In the genomic region with DNA sequence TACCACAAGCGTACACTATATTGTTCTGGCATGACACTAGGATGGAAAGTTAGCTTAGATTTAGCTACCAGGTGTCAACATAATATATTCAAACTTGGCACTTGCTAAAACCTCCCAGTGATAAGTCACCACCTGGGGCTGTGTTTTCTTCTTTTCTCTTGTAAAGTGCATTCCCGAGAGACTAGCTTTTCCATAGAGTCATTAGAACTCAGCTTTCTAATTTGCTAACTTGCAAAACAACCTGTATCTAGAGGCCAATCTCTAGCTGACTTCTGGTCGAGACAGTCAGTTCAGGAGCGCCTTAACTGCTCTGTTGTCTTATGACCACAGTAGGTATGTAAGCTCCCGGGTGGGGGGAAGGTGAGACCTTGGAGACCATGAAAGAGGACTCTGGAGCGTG, we compare ENCODE assay signal across 38 mouse cellular contexts. TPM values are rescaled to one million over a fixed set of nuclear protein-coding genes. Genes with fewer than 3 reads are reported as not detected.
"Had no signal": no experiment of that assay in that cellular context is flagged by ENCODE, and none has a peak within 500 bp of the region (broad histone marks: within the 10 kb centered on the region; RNA-seq: fewer than 3 reads in every experiment).

No protein-coding gene starts in this region.

- H3K9ac ChIP-seq: embryonic facial prominence, embryonic 12.5 days; embryonic facial prominence, embryonic 13.5 days; embryonic facial prominence, embryonic 15.5 days; forebrain, embryonic 12.5 days; forebrain, embryonic 13.5 days; forebrain, embryonic 15.5 days; forebrain, postnatal 0 days had no signal

- H3K27ac ChIP-seq: embryonic facial prominence, embryonic 12.5 days; embryonic facial prominence, embryonic 13.5 days; embryonic facial prominence, embryonic 15.5 days; forebrain, embryonic 10.5 days; forebrain, embryonic 12.5 days; forebrain, embryonic 13.5 days; forebrain, embryonic 15.5 days; gastrocnemius, adult 2 months; heart, adult 2 months; heart, embryonic 10.5 days had no signal

- H3K27me3 ChIP-seq: embryonic facial prominence, embryonic 12.5 days; embryonic facial prominence, embryonic 13.5 days; embryonic facial prominence, embryonic 15.5 days; forebrain, embryonic 12.5 days; forebrain, embryonic 13.5 days; forebrain, embryonic 15.5 days had no signal

- ATAC-seq: forebrain, embryonic 13.5 days; forebrain, embryonic 14.5 days; forebrain, embryonic 15.5 days; forebrain, embryonic 16.5 days; forebrain, postnatal 0 days had no signal

- DNase-seq: cerebellum, adult 8-10 months; cerebellum, adult 9-10 months; cerebellum, adult 9-11 months; cerebellum, postnatal 10 days; cerebellum, postnatal 14 days; cerebellum, postnatal 25 days; cerebellum, postnatal 36 days; embryo, embryonic 11 days; forebrain, postnatal 0 days; gastrocnemius, adult 2 months; gastrocnemius, postnatal 10 days; gastrocnemius, postnatal 14 days; gastrocnemius, postnatal 25 days; gastrocnemius, postnatal 36 days; heart, adult 11 months; heart, adult 18-20 months; heart, adult 2 months had no signal

- H3K36me3 ChIP-seq: embryonic facial prominence, embryonic 12.5 days; embryonic facial prominence, embryonic 13.5 days; embryonic facial prominence, embryonic 15.5 days; forebrain, embryonic 10.5 days; forebrain, embryonic 12.5 days; forebrain, embryonic 15.5 days; heart, embryonic 10.5 days had no signal

- H3K4me1 ChIP-seq: embryonic facial prominence, embryonic 12.5 days; embryonic facial prominence, embryonic 13.5 days; embryonic facial prominence, embryonic 15.5 days; forebrain, embryonic 10.5 days; forebrain, embryonic 12.5 days; forebrain, embryonic 13.5 days; forebrain, embryonic 15.5 days; heart, embryonic 10.5 days had no signal

- H3K4me3 ChIP-seq: embryonic facial prominence, embryonic 12.5 days; embryonic facial prominence, embryonic 13.5 days; embryonic facial prominence, embryonic 15.5 days; erythroblast, embryonic 14.5 days; forebrain, embryonic 10.5 days; forebrain, embryonic 12.5 days; forebrain, embryonic 13.5 days; forebrain, embryonic 15.5 days; gastrocnemius, adult 2 months; heart, adult 2 months; heart, embryonic 10.5 days had no signal

- H3K9me3 ChIP-seq: embryonic facial prominence, embryonic 12.5 days; embryonic facial prominence, embryonic 13.5 days; embryonic facial prominence, embryonic 15.5 days; forebrain, embryonic 10.5 days; forebrain, embryonic 12.5 days; forebrain, embryonic 13.5 days; forebrain, embryonic 15.5 days; heart, embryonic 10.5 days had no signal

- H3K4me2 ChIP-seq: embryonic facial prominence, embryonic 12.5 days; embryonic facial prominence, embryonic 13.5 days; embryonic facial prominence, embryonic 15.5 days; forebrain, embryonic 12.5 days; forebrain, embryonic 13.5 days; forebrain, embryonic 15.5 days had no signal

RNA-seq across cellular contexts. Expression of a gene that starts 58.0 kb away (rescaled TPM):
- total RNA-seq: common myeloid progenitor, adult 5-6 weeks; forebrain, postnatal 0 days; gastrocnemius, adult 18-20 months; gastrocnemius, adult 2 months; gastrocnemius, adult 8-10 months; gastrocnemius, postnatal 10 days; gastrocnemius, postnatal 14 days; gastrocnemius, postnatal 25 days; gastrocnemius, postnatal 36 days; gastrocnemius, postnatal 4 days; granulocyte monocyte progenitor cell, adult 5-6 weeks; heart, adult 18-20 months; heart, adult 2 months; heart, adult 8-10 months had no signal
- polyA plus RNA-seq: cortical plate, adult 2 months; embryonic facial prominence, embryonic 11.5 days; embryonic facial prominence, embryonic 13.5 days; embryonic facial prominence, embryonic 15.5 days; erythroblast, embryonic 14.5 days; forebrain, embryonic 10.5 days; forebrain, embryonic 11.5 days; forebrain, embryonic 12.5 days; forebrain, embryonic 13.5 days; forebrain, embryonic 14.5 days; forebrain, embryonic 15.5 days; forebrain, embryonic 16.5 days; forebrain, postnatal 0 days; frontal cortex, adult 2 months; heart, adult 2 months; heart, embryonic 10.5 days had no signal
